Mouse (Mus musculus) small intestine, adult 10 weeks (tissue): ENCODE data around the gene Chia1. TPM values are rescaled to one million over a fixed set of nuclear protein-coding genes. Genes with fewer than 3 reads are reported as not detected.

ENCODE experiments used
- polyA plus RNA-seq: library from polyadenylated mRNA; stranded (reverse); fragments of 350-450 nt; fragmentation: Illumina TruSeq; extraction: RNeasy Lipid Tissue Mini Kit (QIAGEN cat#74804); gene quantifications from one replicate; pipeline ENCODE4 v1.2.3, GENCODE M21; 2014; ENCODE audit warnings: low replicate concordance

The Chia1 gene
- polyA plus RNA-seq: not detected

GRCm38 (mm10) chr3:106112929-106113328, at the start of gene Chia1:
Gene Chia1, plus strand, starts transcription at chr3:106113229.

DNA sequence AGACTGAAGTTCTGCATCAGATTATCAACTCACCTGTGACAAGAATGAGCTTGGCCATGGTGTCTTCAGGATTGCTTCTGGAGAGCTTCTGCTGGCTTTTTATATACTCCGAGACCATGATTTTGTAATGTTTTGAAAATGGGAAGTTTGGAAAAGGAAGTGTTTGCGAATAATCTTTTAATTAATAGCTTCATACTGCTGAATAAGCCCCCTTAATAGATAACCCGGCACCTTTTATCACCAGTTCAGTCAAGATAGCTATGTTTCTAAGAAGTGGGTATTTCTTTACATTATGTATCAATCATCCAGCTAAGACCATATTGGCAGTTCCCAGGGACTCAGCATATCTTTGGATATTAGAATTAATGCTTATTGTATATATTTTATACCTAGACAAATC, 54.4 kb downstream of the Chia1 start, which contains the start of gene Chil3:
TSS of gene Chil3 (minus strand) at position 101 of the 400 bp plus-strand sequence.

Other genes starting within 250 kb of the Chia1 start
- gene Adora3, start 242.4 kb upstream of the Chia1 start, polyA plus RNA-seq: 0.82 TPM
- 0.97 TPM for gene Tmigd3, start 242.3 kb upstream of the Chia1 start, polyA plus RNA-seq
- 6.8 TPM for gene I830077J02Rik, start 180.6 kb upstream of the Chia1 start, polyA plus RNA-seq
- gene Wdr77, start 153.9 kb upstream of the Chia1 start, polyA plus RNA-seq: 29.0 TPM
- 2,243 TPM for gene Atp5f1, start 153.1 kb upstream of the Chia1 start, polyA plus RNA-seq
- gene Ovgp1, start 139.5 kb upstream of the Chia1 start, polyA plus RNA-seq: 1.7 TPM
- not detected for gene Pifo, start 98.6 kb upstream of the Chia1 start, polyA plus RNA-seq
- gene Chil5, start 80.4 kb upstream of the Chia1 start, polyA plus RNA-seq: not detected
- gene Chil3, start 54.3 kb downstream of the Chia1 start, polyA plus RNA-seq: not detected
- not detected for gene Chil4, start 106.3 kb downstream of the Chia1 start, polyA plus RNA-seq